Mouse (Mus musculus): ENCODE data around the gene Haus2.

GRCm38 (mm10) chr2:120606021-120606690 lies 3.0 kb upstream of the Haus2 start:
- no peak for TF ChIP-seq POLR2A (IDR thresholded peaks at IDR 0.05; ENCODE audit: insufficient read depth, low read depth, low read length)
- no peak for TF ChIP-seq CTCF (IDR thresholded peaks at IDR 0.05; ENCODE audit: insufficient read depth, low read depth, low read length)
